Mouse (Mus musculus) naive thymus-derived CD4-positive, alpha-beta T cell, adult 2 months (primary cell): ENCODE data around the gene Mex3a.

ENCODE experiments used
- DNase-seq: peaks from one replicate; pipeline ENCODE4 v3.0.0-alpha.2; 2011; ENCODE audit warnings: low read depth

The Mex3a gene

DNA sequence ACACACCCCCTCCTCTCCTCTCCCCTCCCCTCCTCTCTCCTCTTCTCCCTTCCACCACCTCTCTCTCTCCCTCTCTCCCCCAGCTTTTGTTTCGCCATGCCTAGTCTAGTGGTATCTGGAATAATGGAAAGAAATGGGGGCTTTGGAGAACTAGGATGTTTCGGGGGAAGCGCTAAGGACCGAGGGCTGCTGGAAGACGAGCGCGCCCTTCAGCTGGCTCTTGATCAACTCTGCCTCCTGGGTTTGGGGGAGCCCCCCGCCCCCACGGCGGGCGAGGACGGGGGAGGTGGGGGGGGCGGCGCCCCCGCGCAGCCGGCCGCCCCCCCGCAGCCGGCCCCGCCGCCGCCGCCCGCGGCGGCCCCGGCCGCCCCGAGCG is at the start of gene Mex3a:
Gene Mex3a (plus strand): TSS at position 97 of the 376 bp plus-strand sequence.
- no peak for DNase-seq

DNA sequence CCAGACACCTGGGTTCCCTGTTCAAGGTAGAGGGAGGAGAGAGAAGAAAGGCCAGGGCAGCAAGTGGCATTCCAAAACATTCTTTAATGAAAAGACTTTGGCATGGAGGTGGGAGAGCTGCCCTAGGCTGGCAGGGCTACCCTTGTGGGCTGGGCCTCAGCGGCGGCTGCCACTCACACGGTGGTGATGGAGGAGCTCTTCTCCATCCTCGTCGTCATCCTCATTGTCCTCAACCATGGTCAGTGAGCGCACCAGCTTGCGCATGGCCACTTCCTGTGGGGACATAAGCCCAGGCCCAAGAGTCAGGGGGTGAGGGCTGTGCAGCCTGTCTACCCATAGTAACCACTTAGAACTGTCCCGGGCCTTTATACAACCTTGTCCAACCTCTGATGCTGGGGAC is 49.1 kb upstream of the Mex3a start:
- DNase-seq = no peak

DNA sequence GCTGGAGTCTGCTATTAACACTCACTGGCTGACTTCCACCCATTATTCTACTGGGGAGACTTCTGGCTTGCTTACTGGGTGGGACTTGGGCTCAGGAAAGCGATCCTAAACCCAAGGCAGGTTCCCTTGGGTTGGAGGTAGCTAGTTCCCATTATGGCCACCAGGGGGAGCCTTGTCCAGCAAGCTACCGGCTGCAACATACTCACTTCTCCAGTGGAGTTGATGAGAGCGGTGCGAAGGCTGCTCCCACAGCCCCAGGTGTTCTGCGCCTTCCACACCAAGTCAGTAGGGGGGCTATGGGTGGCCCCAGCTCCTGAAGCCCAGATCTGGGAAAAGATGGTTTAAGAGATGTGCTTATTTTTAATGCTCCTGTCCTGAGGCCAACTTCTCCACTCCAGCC is 48.6 kb upstream of the Mex3a start:
- DNase-seq = peak; percentile 90

DNA sequence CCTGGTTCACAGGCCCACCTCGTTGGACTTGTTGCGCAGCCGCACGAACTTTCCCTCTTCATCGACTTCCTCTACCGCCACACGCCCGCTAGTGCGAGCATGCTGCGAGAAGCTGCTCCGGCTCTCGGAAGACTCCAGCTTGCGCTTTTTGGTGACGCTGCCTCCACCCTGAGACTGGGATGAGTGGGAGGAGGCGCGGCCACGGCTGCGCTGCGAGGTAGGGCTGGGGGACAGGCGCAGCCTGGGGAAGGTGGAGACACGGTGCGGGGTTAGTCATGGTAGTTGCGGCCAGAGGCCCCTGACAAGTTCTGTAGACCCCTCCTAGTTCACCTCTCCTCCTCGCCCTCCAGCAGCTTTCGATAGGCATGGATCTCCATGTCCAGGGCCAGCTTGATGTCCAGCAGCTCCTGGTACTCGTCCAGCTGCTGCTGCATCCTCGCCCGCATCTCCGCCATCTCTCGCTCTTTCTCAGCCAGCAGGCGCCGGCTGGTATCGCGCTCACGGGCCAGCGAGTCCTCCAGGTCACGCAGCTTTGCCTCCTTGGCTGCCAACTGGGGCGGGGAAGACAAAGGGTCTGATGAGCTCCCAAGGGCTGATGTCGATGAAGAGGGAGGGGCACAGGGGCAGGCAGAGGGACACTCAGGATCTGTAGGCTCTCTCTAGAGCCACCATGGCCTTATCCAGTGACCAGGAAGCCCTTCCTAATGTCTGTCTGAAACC is 47.4 kb upstream of the Mex3a start:
- DNase-seq = peak; percentile 71

DNA sequence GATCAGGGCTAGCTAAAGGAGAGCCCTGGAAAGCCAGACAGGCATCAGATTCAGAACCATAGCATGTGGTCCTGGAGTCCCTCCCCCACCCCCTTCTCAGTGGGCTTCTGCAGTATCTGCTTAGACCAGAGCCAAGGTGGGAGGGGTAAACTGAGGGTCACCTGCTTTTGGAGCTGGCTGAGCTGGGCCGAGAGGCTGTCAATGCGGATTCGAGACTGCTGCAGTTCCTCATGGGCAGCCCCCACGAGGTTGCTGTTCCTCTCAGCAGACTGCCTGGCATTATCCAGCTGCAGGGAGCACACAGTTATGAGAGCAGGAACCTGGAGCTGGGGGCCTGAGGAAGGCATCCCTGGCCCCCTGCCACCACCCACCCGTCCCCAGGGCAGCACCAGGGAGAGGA is 46.2 kb upstream of the Mex3a start:
- no peak for DNase-seq

DNA sequence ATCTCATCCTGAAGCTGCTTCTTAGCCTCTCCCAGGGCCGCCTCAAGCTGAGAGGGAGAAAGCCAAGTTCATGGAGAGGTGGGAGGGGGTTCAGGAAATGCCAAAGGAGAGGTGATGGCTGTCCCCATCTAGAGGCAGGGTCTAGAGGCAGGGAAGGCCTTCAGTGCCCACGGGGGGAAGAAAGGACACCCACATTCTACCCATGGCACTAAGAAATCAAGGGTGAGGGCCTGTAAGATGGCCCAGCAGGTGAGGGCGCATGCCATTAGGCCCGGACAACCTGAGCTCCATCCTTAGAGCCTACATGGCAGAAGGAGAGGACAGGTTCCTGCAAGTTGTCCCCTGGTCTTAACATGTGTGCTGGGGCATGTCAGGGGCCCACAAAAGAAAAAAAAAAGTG is 45.3 kb upstream of the Mex3a start:
- DNase-seq = no peak

DNA sequence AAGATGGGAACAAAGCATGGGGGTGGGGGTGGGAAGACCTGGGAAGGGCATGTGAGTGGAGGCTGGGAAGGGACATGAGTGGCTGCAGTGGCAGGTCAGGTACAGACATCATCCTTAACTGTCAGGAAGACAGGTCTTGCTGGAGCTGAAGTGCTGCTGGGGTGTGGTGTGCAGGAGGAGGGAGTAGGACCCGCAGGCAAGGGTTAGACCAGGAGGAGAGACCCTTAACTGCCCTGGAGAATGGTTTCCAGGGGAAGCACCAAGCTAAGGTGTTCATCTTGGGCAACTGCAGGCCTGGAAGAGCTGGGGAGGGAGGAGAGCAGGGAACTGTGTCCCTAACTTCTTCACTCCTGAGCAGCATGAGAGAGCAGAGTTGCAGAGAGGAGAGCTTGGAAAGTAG is 44.8 kb upstream of the Mex3a start:
- no peak for DNase-seq

DNA sequence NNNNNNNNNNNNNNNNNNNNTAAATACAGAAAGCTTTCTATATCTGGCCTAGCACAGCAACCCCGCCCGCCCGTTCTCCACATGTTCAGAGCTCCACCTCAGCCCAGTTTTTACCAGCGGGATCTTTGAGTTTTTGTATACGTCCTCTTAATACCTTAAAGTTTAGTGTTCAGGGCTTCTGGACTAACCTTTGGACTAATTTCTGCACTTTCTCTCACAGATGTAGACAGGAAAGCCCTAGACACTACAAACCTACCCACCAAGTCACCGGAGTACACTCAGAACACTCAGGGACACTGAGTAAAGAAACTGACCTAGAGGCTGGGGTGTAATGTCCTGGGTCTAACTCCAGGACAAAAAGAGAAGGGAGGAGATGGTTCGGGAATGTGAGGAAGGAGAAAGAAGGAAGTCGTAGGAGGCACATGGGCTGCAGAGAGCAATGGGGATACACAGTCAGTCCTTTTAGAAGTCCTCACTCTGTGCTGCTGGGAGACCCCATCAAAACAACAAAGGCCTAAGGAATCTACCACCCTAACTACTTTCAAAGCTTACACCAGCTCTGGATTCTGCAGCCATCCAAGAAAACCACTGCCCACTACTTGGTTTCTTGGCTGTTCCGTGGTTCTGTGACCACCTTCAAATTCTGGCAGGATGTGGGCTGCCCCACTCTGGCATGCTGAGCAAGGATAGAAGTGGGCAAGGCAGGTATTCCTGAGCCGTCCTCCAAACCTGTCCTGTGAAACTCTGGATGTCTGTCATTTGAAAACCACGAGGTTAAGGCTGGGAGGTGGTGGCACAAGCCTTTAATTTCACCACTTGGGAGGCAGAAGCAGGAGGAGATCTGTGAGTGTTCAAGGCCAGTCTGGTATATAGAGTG is 38.3 kb upstream of the Mex3a start:
- no peak for DNase-seq

DNA sequence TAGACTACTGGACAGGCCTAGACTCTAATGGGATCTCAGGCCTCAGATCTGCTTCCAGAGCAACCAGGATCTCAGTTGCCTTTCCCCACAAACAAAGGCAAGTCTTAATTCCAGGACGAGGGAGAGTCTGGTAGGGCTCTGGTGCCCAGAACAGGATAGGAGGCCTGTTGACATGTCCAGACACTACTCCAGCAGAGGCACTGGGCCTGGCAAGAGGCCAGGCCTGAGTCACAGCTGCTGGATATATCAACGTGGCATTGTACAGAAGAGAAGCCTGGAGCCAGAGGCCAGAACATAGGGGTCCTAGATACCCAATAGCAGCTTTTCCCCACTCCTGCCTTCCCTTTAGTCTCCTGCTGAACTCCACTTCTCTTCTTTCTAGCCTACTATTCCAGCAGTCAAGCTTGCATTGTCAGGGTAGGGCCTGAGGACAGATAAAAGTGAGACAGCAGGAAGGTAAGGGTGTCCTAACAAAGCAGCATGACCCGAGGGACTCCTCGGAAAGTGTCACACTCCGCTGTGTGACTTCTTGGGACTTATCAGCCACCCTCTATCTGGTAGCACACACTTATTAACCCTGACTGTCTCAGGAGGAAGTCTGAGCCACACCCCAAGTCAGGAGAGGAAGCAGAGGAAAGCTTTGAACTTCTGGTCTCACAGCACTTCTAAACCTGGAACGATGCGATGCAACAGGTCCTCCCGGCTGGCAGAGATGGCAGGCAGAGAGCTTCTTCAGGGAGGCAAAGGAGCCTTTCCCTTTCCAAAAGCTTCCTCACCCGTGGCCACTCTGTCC is 37.2 kb upstream of the Mex3a start:
- DNase-seq = peak; percentile 62

DNA sequence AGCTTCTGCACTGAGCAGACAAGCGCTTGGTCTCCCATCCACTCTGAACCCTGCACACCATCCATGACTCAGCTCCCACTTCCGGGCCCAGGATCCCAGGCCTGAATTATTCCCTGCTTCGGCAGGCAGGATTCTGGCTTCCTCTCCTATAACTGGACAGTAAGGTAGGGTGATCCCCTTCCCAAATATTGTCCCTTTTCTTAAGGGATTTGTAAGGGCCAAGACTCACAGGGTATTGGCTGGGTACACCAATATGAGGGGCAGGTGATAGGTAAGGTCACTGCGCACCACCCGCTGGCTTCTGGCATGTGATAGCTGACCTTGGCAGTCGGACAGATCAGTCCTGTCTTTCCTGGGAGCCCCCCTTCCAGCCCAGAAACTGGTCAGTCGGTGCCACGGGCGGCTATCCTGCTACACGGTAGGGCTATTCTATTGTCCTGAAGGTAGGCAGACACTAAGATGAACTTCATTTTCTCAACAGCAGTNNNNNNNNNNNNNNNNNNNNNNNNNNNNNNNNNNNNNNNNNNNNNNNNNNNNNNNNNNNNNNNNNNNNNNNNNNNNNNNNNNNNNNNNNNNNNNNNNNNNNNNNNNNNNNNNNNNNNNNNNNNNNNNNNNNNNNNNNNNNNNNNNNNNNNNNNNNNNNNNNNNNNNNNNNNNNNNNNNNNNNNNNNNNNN is 36.3 kb upstream of the Mex3a start:
- DNase-seq = no peak

DNA sequence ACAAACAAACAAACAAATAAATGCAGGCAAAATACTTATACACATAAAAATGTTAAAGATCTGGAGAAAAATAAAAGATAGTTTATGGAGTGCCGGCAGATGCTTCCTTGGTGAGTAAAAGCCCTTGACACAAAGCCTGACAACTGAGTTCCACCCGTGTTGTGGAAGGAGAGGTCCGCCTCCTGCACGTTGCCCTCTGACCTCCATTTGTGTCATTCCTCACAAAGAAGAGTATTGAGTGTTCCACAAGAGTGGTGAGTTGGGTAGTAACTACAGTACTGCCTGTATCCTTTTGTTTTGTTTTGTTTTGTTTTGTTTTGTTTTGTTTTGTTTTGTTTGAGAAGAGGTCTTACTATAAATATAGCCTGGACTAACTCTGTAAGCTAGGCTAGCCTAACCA is 32.6 kb upstream of the Mex3a start:
- no peak for DNase-seq

DNA sequence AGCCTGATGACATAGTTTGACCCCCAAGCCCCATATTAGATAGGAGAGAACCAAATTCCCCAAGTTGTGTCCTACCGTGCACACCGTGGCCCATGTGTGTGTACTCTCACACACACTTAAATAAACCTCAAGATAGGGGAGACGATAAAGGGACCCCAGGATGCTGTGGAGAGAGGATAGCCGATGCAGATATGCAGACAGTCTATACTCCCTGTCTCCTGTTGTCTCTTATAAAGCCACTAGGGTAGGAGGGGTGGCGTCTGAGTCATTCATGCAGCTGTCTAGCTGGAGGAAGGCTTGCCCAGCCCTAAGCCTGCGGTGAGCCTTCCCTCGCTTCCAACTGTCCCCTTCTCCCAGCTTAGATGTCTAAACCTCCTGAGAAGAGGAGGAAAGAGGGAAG is 32.1 kb upstream of the Mex3a start:
- DNase-seq = no peak

DNA sequence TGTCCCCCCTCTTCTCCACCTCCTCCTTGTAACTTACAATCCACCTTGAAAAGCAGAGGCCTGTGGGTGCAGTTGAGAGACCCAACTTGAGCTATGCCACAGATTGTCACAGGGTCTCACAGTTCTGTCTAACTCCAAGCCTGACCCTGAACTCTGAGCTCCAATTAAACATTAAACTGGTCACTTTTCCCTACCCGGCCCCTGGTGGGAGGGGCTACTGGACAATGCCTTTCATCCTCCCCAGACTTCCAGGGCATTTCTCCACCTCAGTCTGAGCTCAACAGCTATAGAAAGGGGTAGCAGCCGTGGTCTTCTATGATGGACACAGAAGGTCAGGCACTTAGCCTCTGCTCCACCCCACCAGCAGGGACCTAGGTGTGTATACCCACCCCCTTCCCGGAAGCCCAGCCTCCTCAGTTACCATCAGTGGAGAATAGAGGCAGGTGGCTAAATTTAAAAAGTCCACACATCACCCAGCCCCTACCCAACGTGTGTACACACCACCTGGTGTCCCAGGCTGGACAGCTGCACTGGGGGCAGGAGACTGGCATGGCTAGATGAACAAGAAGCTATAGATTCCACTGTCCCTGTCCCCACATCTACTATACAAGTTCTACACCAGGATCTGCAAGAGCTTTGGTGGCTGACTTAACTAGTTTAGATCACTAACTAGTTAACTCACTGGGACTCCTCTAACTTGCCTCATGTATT is 31.4 kb upstream of the Mex3a start:
- DNase-seq = no peak

DNA sequence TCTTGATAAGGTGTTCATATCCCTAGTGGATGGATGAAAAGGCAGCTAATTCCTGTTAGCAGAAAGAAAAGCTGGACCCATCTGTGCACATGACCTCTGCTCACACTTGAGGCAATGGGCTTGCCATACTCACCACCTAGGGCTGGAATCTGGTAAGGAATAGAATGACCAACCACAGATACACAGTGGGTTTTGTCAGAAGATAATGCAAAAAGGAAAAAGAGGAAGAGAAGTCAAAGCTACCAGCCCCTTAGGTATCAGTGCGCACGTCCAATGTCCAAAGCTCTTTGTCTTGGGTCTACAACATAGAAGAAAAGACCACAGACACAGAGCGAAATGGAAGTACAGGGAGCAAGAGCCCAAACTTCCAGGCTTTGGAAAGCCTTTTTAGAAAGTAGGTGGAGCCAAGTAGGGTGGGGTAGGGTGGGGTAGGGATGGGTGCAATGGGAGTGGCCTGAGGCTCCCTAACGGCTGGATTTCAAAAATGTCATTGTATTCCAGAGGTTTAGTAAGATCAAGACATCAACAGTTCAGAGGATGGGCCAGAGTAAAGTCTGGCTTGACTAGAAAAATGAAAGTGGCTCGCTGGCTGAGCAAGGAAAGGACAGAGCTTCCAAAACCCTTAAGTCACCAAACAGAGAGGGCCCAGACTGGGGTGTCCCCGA is 30.7 kb upstream of the Mex3a start:
- DNase-seq = no peak

DNA sequence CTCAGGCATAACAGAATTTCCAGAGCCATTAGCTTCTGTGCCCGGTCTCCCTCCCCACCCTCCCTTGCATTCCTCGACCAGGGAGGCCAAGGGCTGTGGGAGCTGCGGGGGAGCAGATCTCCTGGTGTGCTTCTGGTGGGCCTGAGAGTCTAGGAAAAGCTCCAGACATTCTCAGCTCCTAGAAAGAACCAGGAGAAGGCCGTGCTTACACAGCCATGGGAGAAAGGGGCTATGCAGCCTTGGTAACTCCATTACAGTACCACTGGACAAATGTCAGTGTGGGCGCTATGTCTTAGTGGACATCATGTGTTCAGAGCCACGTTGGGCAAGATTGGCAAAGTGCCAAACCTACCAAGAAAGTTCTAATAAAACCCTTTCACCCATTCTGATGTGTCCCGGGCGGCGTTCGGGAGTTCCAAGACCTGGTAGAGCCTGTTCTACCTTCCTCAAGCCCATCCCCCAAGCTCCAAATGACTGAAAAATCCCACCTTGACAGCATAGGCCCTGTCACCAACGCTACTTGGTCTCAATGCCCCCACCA is 30.1 kb upstream of the Mex3a start:
- no peak for DNase-seq

DNA sequence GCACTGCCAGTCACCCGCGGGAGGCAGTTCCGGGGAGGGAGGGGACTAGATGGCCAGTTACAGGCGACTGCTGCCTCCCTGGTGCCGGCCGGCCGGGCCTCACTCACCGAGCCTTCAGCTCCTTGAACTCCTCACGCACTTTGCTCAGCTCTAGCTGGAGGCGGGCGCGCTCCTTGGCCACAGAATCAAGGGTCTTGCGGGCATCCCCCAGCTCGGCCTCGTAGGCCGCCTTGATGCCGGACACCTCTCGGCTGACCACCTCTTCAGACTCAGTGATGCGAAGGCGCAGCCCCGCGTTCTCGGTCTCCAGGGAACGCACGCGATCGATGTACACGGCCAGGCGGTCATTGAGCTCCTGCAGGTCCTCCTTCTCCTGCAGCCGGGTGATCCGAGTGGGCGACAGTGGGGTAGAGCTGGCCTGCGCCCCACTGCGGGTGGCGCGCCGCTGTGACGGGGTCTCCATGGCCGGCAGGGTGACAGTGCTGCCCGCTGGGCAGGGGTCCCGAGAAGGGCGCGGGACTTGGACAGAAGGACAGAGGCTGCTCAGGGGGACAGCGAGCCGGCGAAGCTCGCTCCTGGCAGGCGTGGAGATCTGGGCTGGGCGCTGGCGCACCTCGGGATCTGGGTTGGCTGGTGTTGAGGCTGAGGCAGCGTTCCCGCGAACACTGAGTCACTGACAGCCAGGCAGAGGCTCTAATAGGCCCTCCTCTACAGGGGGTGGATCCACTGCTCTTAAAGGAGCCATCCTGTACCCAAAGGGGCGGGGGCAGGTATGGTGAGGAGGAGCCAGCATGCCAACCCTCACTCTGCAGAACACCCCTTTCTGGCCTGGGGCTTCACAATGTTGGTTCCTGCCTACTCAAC is 29.3 kb upstream of the Mex3a start:
- peak; percentile 84 for DNase-seq

DNA sequence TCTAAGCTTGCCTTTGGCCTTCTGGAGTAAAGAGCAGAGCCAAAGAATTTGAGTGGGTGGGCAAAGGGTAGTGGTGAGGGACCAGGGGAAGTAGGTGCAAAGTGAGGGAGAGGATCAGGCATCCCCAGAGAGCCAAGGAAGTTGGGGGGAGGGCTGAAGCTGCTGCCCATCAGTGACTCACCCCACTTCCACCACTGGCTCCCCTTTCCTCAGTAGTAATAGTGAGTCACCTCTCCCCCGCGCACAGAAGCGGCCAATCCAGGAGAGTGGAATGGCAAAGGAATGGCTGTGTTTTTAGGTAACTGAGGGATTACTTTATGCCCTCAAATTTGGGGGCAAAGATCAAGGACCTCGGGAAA is 28.7 kb upstream of the Mex3a start:
- DNase-seq = no peak

DNA sequence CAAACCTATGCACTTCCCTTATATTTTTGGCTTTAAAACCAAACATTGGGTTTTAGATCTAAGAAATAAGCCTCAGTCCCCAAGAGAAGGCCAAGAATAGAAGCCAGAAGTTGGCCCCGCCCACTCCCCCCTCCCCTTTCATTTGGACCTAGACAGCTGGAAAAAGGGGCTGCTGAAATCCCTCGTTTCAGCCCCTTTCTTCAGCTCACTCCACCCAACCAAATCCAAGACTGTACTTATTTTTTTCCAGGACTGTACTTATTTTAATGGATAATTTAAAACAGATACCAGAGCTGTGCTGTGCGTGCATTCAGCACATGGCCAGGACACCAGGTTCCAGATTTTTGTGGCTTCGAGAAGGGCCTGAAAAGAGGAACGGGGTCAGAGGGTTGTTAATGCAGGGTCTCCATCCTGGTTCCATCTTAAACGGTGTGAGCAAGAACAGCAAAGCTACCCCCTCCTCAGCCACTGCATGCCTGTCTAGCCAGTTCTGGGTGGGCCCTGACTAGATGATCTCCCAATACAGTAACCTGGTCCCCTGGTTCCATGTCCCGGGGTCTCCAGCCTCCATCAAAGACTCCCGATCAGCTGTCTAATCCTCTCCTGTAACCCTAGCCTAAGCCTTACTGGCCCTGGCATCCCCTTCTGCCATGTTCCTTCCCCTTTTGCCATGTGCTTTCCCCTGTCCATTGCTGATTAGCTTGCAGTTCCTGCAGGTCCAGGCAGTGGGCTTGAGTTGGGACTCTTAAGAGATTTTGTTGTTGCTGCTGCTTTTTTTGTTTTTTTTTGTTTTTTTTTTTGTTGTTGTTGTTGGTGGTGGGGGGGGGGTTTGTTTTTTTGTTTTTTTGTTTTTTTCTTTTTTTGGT is 28.1 kb upstream of the Mex3a start:
- no peak for DNase-seq

DNA sequence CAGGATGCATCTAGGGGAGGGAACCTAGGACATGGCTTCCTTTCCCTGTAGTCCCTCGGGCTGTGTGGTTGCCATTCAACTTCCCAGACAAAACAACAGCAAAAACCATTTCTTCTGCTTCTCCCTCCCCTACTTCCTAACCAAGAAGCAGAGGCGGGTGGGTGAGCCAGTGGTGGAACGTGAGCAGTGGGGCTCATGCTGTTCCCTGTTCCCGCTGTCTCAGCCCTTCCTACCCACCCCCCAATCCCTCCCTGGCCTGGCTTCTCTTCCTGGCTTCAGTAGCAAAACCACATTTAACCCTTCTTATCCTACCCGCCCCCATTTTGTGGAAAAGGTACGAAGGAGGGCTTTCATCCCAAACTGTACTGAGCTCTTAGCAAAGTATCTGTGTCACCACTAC is 27.1 kb upstream of the Mex3a start:
- DNase-seq = no peak
